Mouse (Mus musculus): ENCODE results near the gene Fsd2. TPM values are rescaled to one million over a fixed set of nuclear protein-coding genes. Genes with fewer than 3 reads are reported as not detected.
A peak's percentile ranks its signal among the peaks of the same experiment; 100 is the strongest.

Gene Fsd2
- polyA plus RNA-seq, 1 experiment from 2014 or later = 0.17 TPM

DNA sequence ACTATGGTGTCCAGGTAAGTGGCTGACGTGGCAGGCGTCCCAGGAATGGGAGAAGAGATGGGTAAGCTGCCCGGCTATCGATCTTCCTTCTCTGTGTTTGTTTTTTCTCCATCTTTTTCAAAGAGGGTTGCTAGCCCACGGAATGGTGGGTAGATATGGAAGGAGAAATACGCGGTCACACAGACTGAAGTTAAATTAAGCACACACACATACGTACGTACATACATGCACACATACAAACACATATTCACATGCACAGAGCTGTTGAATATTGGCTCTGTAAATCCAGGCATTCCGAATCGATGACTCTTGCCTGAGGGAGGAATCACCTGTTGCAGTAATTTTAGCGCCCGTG lies 43.1 kb downstream of the Fsd2 start:
- Histone ChIP-seq H3K4me1 (ENCODE audit: control insufficient read depth, insufficient read depth, low read length) (peaks cover 15% of the 10 kb centered on the region; the same call in 1 of the 2 replicates), H3K27me3 (ENCODE audit: control insufficient read depth, insufficient read depth, low read length) (no peaks in the 10 kb centered on the region), H3K36me3 (ENCODE audit: control insufficient read depth, insufficient read depth, low read length) (peaks cover 13% of the 10 kb centered on the region; the same call in 1 of the 2 replicates), H3K4me3 (ENCODE audit: low read depth, low read length) (peak overlapping the region; percentile 64), H3K4me2 (replicated peaks; ENCODE audit: low read depth, low read length) (peak overlapping the region; percentile 80), H3K27ac (ENCODE audit: low read length) (peak overlapping the region; percentile 93), H3K9ac (replicated peaks; ENCODE audit: low read depth, low read length) (peak overlapping the region; percentile 60), H3K9me3 (ENCODE audit: control insufficient read depth, low read depth, low read length) (no peaks in the 10 kb centered on the region)
- ATAC-seq (ENCODE audit: insufficient number of reproducible peaks, insufficient read depth, low FRiP score, low read depth) = no peak
- WGBS = 4% methylated on average over 13 of the region's 13 CpGs

DNA sequence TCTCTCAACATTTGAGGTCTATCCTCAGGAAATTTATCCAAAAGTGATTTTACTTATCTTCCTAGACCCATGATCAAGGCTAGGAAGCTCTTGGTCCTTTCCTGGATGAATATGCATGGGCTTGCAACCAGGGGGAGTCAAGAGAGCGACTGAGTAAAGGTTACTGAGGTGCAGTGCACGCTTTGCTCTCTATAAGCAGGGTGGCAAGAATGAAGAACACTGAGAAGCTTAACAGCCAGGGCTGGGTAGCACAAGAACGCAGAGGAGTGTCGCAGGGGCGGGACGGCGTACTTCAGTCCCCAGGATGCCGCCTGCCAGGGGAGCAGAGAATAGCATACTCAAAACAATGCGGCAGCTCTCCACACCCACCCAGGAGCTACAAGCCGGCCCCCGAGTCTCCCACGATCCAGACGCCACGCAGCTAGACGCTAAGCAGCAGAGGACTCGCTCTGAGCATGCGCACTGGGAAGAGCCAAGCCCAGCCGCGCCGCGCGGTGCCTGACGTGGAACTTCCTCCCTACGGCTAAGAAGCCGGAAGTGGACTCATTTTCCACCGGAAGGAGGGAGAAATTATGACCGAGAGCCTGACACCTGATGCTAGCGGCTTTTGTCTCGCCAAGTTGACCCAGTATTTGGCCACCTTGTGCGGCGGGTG lies 43.6 kb downstream of the Fsd2 start:
- H3K9me3 ChIP-seq (ENCODE audit: control insufficient read depth, low read depth, low read length) = no peaks in the 10 kb centered on the region
- peak overlapping the region; percentile 64 for H3K4me3 ChIP-seq (ENCODE audit: low read depth, low read length)
- WGBS = under 1% methylated on average over 31 of the region's 31 CpGs
- peak overlapping the region; percentile 60 for H3K9ac ChIP-seq (replicated peaks; ENCODE audit: low read depth, low read length)
- ATAC-seq (ENCODE audit: insufficient number of reproducible peaks, insufficient read depth, low FRiP score, low read depth) = peak; percentile 97
- H3K4me2 ChIP-seq (replicated peaks; ENCODE audit: low read depth, low read length) = peak overlapping the region; percentile 80
- no peaks in the 10 kb centered on the region for H3K27me3 ChIP-seq (ENCODE audit: control insufficient read depth, insufficient read depth, low read length)
- H3K36me3 ChIP-seq (ENCODE audit: control insufficient read depth, insufficient read depth, low read length) = peaks cover 10% of the 10 kb centered on the region; the same call in 1 of the 2 replicates
- peaks cover 15% of the 10 kb centered on the region; the same call in 1 of the 2 replicates for H3K4me1 ChIP-seq (ENCODE audit: control insufficient read depth, insufficient read depth, low read length)
- H3K27ac ChIP-seq (ENCODE audit: low read length) = peak overlapping the region; percentile 93

DNA sequence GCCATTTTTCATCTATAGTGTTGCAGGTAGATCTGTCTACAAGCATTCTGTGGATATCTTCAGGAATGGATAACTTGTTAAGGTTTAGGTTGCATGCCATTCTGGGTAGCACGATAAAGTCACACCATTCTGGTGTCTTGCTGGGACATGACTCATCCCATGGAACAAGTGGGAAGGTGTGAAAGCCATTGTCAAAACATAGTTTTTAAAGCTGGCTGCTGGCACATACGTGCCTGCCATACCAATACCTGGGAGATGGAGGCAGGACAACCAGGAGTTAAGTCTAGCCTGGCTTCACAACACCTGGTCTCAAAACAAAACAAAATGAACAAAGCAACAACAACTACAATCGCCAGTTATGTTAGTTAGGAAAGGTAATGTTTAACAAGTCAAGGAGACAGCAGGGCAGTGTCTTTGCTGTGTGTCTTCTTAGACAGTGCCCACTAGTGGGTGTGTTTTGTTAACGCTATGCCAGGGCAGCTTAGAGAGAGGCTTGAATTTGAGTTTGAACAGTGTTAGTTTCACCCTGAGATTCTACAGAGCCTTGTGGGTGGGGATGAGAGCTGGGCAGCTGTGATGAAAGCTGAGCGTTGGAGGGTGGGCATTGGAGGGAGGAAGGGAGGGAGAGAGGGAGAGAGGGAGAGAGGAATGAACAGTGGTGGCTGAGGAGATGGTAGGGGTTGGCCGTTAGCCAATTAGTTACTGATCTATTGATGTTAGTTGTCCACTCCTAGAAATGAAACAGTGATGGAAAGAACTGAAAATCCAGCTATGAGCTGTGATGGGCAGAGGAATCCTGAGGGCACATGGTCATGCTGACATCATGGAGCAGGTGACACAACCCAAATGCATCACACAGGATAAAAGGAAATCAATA lies 50.4 kb downstream of the Fsd2 start:
- no peak for ATAC-seq (ENCODE audit: insufficient number of reproducible peaks, insufficient read depth, low FRiP score, low read depth)
- H3K36me3 ChIP-seq (ENCODE audit: control insufficient read depth, insufficient read depth, low read length) = no peaks in the 10 kb centered on the region
- no peaks in the 10 kb centered on the region for H3K4me1 ChIP-seq (ENCODE audit: control insufficient read depth, insufficient read depth, low read length)
- no peaks in the 10 kb centered on the region for H3K9me3 ChIP-seq (ENCODE audit: control insufficient read depth, low read depth, low read length)
- no peaks in the 10 kb centered on the region for H3K27me3 ChIP-seq (ENCODE audit: control insufficient read depth, insufficient read depth, low read length)
- WGBS = 61% methylated on average over 6 of the region's 6 CpGs
- no peak overlapping the region for H3K27ac ChIP-seq (ENCODE audit: low read length)
- H3K9ac ChIP-seq (replicated peaks; ENCODE audit: low read depth, low read length) = no peak overlapping the region
- no peak overlapping the region for H3K4me3 ChIP-seq (ENCODE audit: low read depth, low read length)
- H3K4me2 ChIP-seq (replicated peaks; ENCODE audit: low read depth, low read length) = no peak overlapping the region

DNA sequence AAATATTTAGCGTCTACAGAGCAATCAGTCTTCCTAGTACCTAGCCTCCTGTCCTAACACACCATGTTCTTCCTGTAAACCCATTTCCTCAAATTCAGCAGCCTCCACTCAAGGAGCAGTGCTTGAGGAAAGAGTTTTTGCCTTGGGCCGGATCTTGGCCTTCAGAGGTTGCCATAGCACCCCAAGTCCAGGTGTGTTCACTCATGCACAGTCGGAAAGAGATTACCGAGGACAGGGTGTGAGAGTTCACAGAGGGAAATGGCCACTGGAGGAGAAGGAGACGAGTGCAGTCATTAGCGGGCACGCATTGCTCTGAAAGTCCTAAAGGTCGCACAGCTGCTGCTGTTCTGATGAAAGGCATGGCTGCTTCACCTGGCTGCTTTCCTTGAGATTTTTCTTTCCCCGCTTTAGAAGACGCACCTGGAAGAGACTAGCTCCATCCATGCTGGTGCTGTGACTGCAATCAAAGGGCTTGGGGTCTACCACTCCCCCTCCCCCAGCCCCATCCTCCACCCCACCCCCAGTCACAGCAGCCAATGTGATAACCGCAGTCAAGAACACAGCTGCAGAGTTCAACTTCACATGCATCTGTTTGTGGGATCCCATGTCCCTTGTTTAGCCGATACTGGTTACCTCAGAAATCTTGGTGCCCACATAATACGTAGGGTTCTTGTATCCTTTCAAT lies 51.7 kb downstream of the Fsd2 start:
- Histone ChIP-seq H3K4me2 (replicated peaks; ENCODE audit: low read depth, low read length) (no peak overlapping the region), H3K9ac (replicated peaks; ENCODE audit: low read depth, low read length) (no peak overlapping the region), H3K27ac (ENCODE audit: low read length) (no peak overlapping the region), H3K9me3 (ENCODE audit: control insufficient read depth, low read depth, low read length) (no peaks in the 10 kb centered on the region), H3K27me3 (ENCODE audit: control insufficient read depth, insufficient read depth, low read length) (no peaks in the 10 kb centered on the region), H3K4me3 (ENCODE audit: low read depth, low read length) (no peak overlapping the region), H3K4me1 (ENCODE audit: control insufficient read depth, insufficient read depth, low read length) (no peaks in the 10 kb centered on the region), H3K36me3 (ENCODE audit: control insufficient read depth, insufficient read depth, low read length) (no peaks in the 10 kb centered on the region)
- ATAC-seq (ENCODE audit: insufficient number of reproducible peaks, insufficient read depth, low FRiP score, low read depth) = no peak
- 31% methylated on average over 13 of the region's 13 CpGs for WGBS

DNA sequence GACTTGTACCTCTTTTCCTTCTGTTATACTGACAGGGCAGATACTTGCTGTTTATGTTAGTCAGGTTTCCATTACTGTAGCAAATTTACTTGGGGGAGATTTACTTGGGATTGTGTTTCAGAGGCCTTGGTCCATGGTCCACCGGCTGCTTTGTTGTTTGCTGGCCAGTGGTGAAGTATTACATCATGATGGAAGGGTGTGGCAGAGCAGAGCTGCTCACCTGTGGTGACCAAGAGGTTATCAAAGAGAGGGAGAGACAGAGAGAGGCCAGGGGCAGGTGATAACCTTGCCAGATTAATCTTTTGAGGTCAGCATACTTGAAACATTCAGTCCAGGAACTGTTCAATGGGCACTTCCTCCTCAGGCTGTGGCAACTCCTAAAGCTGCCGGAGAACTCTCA lies 65.7 kb downstream of the Fsd2 start:
- WGBS = 41% methylated on average over 2 of the region's 2 CpGs
- no peak overlapping the region for H3K27ac ChIP-seq (ENCODE audit: low read length)
- no peak overlapping the region for H3K4me3 ChIP-seq (ENCODE audit: low read depth, low read length)
- H3K27me3 ChIP-seq (ENCODE audit: control insufficient read depth, insufficient read depth, low read length) = no peaks in the 10 kb centered on the region
- no peak overlapping the region for H3K4me2 ChIP-seq (replicated peaks; ENCODE audit: low read depth, low read length)
- no peaks in the 10 kb centered on the region for H3K4me1 ChIP-seq (ENCODE audit: control insufficient read depth, insufficient read depth, low read length)
- no peaks in the 10 kb centered on the region for H3K36me3 ChIP-seq (ENCODE audit: control insufficient read depth, insufficient read depth, low read length)
- ATAC-seq (ENCODE audit: insufficient number of reproducible peaks, insufficient read depth, low FRiP score, low read depth) = no peak
- no peaks in the 10 kb centered on the region for H3K9me3 ChIP-seq (ENCODE audit: control insufficient read depth, low read depth, low read length)
- no peak overlapping the region for H3K9ac ChIP-seq (replicated peaks; ENCODE audit: low read depth, low read length)

DNA sequence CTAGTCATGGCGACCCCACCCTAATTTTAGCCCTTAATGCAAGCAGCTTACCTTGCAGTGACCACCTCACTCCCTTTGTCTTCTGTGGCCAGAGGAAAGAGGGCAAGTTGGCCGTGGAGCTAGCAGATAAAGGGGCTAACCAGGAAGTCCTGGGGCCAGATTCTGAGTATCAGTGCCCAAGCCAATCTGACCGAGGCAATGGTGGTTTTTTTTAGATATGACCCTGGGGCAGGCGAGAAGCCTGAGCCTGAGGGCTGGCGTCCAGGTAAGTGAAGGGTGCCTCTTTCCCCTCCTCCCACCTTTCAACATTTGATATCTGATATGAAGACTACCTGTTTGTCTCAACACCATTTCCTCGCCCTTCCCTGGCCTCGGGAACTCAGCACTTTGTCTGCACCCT lies 68.6 kb downstream of the Fsd2 start, which contains the start of gene BC048679:
Gene BC048679, minus strand, starts transcription at position 101 of the 400 bp plus-strand sequence.
- H3K9ac ChIP-seq (replicated peaks; ENCODE audit: low read depth, low read length) = no peak within 1 kb of the TSS
- WGBS = 58% methylated on average over 7 of the region's 7 CpGs
- no peaks in the 10 kb centered on the region for H3K9me3 ChIP-seq (ENCODE audit: control insufficient read depth, low read depth, low read length)
- no peaks in the 10 kb centered on the region for H3K36me3 ChIP-seq (ENCODE audit: control insufficient read depth, insufficient read depth, low read length)
- H3K27me3 ChIP-seq (ENCODE audit: control insufficient read depth, insufficient read depth, low read length) = no peaks in the 10 kb centered on the region
- H3K27ac ChIP-seq (ENCODE audit: low read length) = no peak within 1 kb of the TSS
- no peak within 1 kb of the TSS for H3K4me2 ChIP-seq (replicated peaks; ENCODE audit: low read depth, low read length)
- ATAC-seq (ENCODE audit: insufficient number of reproducible peaks, insufficient read depth, low FRiP score, low read depth) = no peak
- no peak within 1 kb of the TSS for H3K4me3 ChIP-seq (ENCODE audit: low read depth, low read length)
- H3K4me1 ChIP-seq (ENCODE audit: control insufficient read depth, insufficient read depth, low read length) = no peaks in the 10 kb centered on the region

DNA sequence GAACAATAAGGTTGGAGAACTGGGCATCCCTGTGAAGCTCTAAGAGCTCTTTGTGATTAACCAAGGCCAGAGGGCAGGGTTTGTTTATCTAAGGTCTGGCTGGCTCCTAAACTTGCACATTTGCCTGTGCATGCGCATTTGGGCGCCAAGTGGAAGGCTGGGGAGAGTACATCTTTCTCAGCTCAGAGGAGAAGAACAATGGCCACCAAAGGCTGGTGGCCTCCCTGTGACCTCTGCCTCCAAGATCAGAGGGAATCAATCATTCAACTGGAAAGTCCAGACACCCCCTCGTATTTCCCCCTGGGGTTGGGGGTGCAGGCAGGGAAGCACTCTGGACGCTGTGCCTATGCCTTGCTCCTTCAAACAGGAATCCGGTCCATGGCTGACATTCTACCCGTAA lies 69.6 kb downstream of the Fsd2 start:
- no peak overlapping the region for H3K4me2 ChIP-seq (replicated peaks; ENCODE audit: low read depth, low read length)
- ATAC-seq (ENCODE audit: insufficient number of reproducible peaks, insufficient read depth, low FRiP score, low read depth) = no peak
- H3K36me3 ChIP-seq (ENCODE audit: control insufficient read depth, insufficient read depth, low read length) = no peaks in the 10 kb centered on the region
- H3K27ac ChIP-seq (ENCODE audit: low read length) = no peak overlapping the region
- WGBS = 14% methylated on average over 6 of the region's 6 CpGs
- H3K9me3 ChIP-seq (ENCODE audit: control insufficient read depth, low read depth, low read length) = no peaks in the 10 kb centered on the region
- H3K4me1 ChIP-seq (ENCODE audit: control insufficient read depth, insufficient read depth, low read length) = no peaks in the 10 kb centered on the region
- no peaks in the 10 kb centered on the region for H3K27me3 ChIP-seq (ENCODE audit: control insufficient read depth, insufficient read depth, low read length)
- H3K9ac ChIP-seq (replicated peaks; ENCODE audit: low read depth, low read length) = no peak overlapping the region
- H3K4me3 ChIP-seq (ENCODE audit: low read depth, low read length) = no peak overlapping the region

DNA sequence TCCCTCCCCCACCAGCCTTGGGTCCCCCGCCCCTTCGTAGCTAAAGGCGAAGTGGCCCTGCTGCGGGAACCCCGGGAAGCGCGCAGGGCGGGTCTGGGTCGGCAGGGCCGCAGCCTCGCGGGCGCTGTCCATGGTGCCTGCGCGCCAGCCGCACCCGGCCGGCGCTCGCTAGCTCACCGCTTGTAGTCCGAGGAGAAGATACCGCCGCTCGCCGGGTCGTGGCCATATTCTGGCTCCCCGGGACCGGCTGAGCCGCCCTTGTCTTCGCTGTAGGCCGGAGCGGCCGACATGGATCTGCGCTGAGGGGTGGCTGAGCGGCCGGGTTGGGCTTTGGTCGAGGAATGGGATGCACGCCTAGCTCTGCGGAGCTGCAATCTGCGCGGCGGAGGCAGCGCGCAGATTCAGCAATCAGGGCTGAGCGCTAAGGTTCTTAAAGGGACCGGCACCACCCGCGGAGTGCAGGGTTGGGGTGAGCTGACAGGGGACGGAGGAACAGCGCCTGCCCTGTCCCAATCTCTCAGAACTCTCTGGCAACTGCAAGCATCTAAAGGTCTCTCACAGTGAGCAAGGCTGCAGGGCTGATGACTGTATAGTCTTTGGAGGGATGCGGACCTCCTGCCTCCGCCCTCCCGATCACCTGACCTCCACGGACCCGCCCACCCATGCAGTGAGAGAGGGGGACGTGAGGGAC lies 73.3 kb downstream of the Fsd2 start, which contains the start of gene Ap3b2:
Gene Ap3b2, minus strand, starts transcription at position 595 of the 691 bp plus-strand sequence.
- H3K9ac ChIP-seq (replicated peaks; ENCODE audit: low read depth, low read length) = 0 out of 2 replicates have a peak within 1 kb of the TSS, but pooled peaks have one; percentile 10
- H3K36me3 ChIP-seq (ENCODE audit: control insufficient read depth, insufficient read depth, low read length) = no peaks in the 10 kb centered on the region
- H3K4me1 ChIP-seq (ENCODE audit: control insufficient read depth, insufficient read depth, low read length) = no peaks in the 10 kb centered on the region
- no peaks in the 10 kb centered on the region for H3K27me3 ChIP-seq (ENCODE audit: control insufficient read depth, insufficient read depth, low read length)
- peak within 1 kb of the TSS; percentile 82 for H3K4me2 ChIP-seq (replicated peaks; ENCODE audit: low read depth, low read length)
- under 1% methylated on average over 52 of the region's 57 CpGs for WGBS
- peak; percentile 67 for ATAC-seq (ENCODE audit: insufficient number of reproducible peaks, insufficient read depth, low FRiP score, low read depth)
- no peak within 1 kb of the TSS for H3K27ac ChIP-seq (ENCODE audit: low read length)
- peak within 1 kb of the TSS; percentile 44 for H3K4me3 ChIP-seq (ENCODE audit: low read depth, low read length)
- H3K9me3 ChIP-seq (ENCODE audit: control insufficient read depth, low read depth, low read length) = no peaks in the 10 kb centered on the region

Measured in stomach, embryonic 14.5 days (tissue).